Mouse (Mus musculus): Measurements from ENCODE around the gene Coro2b.

Coro2b gene

DNA sequence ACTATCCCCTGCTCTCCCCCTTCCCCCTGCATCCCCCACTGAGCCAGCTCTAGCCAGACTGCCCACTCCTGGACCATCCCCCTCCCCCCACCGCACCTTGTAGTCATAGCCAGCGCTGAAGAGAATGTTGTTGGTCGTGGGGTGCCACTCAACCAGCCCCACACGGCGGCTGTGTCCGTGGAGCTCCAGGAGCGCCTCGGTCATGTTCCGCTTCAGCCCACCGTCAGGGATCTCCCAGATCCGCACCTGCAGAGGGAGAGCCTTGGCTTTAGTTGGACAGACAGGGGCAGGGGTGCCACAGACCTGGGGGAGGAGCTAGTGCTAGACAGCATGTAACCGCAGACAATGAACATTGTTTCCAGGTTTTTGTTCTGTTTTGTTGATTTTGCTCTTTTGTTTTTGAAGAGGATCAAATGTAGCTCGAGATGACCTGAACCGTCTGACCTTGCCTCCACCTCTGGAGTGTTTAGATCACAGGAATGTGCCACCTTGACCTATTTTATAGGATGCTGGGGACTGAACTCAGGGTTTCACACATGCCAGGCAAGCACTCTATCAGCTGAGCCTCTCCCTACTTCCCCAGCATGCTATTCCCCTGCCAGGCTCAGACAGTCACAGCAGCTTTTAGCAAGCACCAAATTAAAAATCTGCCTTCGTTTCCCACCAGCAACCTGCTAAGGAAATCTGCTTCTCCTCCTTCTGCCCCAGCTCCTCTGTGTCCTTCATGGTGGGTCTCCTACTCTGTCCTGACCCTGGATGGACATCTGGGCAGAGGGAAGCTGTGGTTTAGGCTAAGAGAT lies 104.4 kb downstream of the Coro2b start:
- no peak for DNase-seq

DNA sequence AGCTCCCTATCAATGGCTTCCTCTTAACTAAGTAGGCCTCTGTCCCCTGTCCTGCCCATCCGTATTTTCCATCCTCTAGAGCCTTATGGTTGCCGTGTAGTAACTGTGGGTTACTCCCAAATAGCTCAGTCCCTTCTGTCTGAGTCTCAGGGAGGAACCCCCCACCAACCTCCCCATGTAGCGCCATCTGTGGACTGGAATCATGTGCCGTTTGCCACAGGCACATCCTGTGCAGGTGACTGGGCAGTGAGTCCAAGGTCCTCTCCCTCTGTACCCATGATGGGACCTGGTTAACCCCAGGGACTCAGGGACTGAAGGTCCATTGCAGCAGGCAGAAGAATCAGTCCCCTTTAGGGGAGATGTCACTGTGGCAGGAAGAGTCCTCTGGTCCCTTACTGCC lies 106.1 kb downstream of the Coro2b start:
- DNase-seq: no peak

DNA sequence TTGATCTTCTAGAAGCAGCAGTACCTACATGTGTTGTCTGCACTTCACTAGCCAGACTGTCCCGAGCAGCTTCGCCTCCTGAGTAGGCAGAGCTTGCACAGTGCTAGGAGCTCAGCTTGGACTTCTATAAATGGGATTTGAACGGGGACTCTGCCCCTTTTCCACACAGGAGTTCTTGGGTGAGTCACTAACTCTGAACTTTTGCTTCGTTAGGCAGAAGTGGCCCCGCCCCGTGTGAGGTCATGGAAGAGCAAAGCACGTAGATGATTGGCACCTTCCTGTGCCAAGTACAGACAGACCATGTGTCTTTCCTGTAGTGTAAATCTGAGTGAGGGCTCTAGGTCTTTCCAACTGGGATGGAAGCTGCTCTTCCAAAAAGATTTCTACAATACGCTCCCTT lies 109.8 kb downstream of the Coro2b start:
- DNase-seq: peak; percentile 58

DNA sequence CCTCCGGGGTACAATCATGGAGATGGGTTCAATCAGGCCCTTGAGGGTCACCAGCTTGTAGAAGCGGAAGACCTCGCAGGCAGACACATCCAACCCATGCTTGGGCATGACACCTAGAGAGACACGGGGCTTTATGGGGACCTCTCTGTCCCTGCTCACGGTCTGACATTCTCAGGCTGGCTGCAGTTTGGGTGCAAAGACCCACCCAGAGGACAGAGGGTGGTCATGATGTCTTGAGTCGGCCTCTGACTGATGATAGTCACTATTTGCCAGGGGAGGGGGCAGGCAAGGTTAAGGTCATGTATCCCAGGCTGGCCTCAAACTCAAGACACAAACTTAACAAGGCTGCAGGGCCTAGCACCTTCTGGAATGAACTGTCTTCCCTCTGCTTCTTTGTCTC lies 110.3 kb downstream of the Coro2b start:
- no peak for DNase-seq

- no peak for DNase-seq
These were observed 110.8 kb downstream of the Coro2b start for GRCm38 (mm10) chr9:62426021-62426420.

- peak; percentile 50 for DNase-seq
These were observed 111.6 kb downstream of the Coro2b start for GRCm38 (mm10) chr9:62425265-62425664.

DNA sequence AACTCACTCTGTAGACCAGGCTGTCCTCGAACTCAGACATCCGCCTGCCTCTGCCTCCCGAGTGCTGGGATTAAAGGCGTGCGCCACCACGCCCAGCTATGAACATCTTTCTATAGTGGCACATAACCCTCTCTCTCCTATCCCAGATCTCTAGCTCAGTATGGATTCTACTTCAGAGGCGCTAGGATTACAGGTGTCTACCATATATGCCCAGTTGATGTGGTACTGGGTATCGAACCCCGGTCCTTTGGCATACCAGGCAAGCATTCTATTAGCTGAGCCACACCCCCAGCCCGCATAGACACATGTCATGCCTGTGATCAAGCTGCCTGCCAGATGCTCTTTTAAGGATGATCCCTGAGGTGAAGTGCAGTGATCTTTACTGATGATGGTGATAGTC lies 113.0 kb downstream of the Coro2b start:
- DNase-seq: no peak

DNA sequence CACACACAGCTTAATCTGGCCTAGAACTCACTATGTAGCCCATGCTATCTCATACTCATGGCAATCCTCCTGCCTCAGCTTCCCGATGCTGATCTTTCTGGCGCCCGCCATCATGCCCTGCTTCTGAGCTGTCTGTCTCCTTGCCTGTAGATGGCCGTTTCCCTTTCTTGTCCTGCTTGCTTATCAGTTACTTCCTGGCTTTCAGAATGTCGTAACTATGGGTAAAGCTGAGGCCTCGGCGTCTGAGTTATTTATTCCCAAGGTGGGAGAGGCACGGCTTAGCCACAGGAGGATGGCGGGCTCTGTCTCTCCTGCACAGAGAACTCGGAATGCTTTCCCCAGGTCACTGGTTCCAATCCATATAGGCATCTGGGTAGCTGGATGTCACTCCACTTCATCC lies 113.9 kb downstream of the Coro2b start:
- DNase-seq: no peak

DNA sequence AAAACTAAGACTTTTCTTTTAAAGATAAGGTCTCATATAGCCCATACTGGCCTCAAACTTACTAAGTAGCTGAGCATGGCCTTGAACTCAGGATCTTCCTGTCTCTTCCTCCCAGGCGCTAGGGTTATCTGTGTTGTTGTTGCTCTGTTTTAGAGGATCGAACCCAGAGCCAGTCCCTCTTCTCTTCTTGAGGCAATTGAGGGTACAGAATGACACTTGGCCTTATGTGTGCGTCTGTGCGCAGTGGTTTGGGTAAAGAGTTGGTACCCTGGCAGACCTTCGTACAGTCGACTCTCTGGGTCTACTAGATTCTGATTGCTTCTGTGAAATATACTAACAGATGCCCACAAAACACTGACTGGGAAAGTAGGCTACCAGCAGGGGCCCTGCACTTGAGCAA lies 114.9 kb downstream of the Coro2b start:
- no peak for DNase-seq

DNA sequence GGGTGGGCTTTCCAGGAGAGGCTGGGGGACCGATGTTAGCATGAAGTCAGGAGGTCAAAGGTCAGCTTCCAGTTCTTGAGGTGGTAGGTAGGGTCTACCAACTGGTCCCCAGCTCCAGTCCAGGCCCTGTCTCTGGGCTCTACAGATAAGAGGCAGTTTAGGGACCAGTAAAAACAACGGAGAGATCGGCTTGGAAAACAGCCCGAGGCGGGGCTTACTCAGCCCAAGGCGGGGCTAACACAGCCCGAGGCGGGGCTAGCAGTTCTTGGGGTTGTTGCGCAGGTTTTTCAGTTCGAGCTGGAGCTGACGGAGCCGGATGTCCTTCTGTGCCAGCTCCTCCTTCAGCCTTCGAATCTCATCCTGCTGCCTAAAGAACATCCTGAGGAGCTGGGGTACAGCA lies 115.8 kb downstream of the Coro2b start:
- peak; percentile 76 for DNase-seq

- DNase-seq: no peak
These were observed 116.5 kb downstream of the Coro2b start for GRCm38 (mm10) chr9:62420261-62420917.

GRCm38 (mm10) chr9:62418742-62419141 lies 118.1 kb downstream of the Coro2b start:
- DNase-seq: no peak

DNA sequence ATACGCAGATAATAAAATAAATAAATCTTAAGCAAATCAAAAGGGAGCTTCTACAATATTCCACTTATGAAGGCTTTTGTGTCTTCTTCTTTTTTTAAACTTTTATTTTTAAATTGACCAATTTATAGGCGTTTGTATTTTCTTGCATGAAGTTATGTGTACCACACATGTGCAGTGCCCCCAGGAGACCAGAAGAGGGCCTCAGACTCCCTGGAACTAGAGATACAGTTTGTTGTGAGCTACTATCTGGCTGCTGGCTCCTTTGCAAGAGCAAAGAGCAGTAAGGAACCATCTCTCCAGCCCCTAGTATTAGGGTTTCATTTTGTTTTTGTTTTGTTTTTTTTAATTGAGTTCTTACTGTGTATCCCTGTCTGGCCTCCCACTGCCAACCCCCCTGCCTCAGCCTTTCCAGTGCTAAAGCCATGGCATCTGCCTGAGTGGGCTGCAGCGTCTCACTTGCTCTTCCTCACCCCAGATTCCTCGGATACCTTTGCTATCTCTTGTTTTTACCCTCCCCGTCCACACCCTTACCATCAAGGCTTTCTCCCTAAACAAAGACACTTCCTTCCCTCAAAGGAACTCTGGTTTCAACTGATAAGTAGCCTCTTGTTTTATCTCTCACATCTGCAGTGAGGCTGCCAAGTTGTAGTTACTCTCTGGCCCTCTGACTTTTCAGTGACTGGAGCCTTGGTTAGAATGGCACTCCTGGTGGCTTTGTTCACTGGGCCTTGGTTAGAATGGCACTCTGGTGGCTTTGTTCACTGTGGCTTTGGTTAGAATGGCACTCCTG lies 129.3 kb downstream of the Coro2b start:
- DNase-seq: no peak

DNA sequence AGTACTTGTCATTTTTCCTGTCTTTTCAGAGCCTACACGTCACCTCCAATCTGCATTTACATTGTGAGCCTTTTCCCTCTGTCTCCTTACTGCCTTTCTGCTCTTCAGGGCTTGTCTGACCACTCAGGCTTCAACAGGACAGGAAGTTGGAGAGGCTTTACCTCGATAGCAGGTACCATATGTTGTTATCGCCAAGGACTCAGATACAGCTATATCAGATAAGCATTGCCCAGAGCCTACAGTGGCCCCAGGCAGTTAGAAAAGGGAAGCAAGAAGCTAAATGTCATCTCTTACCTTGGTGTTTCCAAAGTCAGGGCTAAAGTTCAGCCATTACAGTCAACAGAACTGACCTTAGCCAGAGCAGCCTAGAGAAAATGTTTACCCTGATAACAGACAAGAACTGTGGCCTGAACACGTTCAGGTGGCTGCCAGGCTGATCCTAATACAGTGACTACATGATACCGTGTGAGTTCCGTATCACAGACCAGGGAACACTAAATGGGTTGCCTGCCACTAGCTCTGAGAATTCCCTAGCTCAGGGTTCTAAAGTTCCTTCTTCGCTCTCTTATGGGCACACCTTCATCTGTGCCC lies 130.3 kb downstream of the Coro2b start:
- DNase-seq: no peak

- no peak for DNase-seq
These were observed 135.3 kb downstream of the Coro2b start for GRCm38 (mm10) chr9:62401589-62401988.

- no peak for DNase-seq
These were observed 136.2 kb downstream of the Coro2b start for GRCm38 (mm10) chr9:62400531-62401170.

DNA sequence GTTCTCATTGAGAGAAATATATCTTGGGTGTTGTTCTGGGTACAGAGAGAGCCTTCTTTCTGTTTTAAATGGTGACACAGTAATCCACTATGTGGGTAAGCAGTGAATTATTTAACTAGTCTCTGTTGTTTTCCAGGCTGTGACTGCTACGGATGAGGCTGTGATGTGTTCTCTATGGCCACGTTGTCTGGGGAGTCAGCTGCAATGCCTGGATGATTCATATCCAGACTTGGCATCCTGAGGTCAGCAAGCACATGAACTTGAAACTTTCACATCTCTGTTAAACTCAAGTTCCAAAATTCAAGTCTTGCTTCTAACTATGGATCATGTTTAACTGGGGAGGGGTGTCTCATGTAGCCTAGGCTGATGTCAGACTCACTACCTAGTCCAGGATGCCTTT lies 142.7 kb downstream of the Coro2b start:
- no peak for DNase-seq

DNA sequence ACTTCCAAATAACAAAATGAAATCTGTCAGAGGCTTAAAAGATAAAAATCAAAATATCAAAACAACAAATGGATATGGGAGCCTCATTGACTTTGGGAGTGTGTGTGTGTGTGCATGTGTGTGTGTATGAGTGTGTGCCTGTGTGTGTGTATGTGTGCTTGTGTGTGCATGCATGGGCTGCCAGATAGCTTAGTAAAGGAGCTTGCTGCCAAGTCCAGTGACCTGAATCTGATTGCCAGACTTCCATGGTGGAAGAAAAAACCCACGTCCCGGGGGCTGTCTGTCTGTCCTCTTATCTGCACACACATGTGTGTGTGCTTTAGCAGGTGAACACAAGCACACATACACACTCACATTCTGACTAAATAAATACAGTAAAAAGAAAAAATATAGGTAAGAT lies 143.3 kb downstream of the Coro2b start:
- DNase-seq: no peak

DNA sequence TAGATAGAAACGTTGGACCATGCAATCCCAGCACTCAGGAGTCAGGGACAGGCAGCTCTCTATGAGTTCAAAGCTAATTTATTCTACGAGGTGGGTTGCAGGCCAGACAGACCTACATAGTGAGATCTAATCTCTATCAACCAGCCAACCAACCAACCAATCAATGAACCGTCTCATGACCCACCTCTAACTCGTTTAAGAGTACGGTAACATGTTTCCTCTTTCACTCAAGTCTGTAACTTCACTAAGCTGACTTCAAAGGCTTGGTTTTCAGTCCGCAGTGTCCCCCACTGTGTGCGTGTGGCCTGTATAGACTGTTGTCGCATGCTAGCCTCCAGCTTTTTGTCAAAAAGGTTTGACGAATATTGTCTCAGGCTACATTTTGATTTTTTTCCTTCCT lies 147.1 kb downstream of the Coro2b start:
- DNase-seq: no peak

- DNase-seq: no peak
These were observed 150.9 kb downstream of the Coro2b start for GRCm38 (mm10) chr9:62385727-62386518.

DNA sequence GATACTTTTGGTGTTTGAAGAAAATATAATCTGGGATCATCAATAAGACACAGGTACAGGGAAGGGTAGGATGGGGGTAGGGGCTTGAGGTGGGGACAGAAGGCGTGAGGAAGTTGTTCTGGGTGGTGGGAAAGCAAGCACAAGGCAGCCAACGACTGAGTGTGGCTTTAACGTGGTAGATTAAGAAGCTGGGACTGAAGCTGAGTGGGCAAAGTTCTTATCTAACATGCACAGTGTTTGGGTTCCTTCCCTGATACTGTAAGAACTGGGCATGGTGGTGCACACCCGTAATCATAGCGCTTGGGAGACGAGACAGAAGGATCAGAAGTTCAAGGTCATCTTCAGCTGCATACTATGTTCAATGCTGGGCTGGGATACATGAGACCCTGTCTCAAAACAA lies 151.8 kb downstream of the Coro2b start:
- no peak for DNase-seq

DNA sequence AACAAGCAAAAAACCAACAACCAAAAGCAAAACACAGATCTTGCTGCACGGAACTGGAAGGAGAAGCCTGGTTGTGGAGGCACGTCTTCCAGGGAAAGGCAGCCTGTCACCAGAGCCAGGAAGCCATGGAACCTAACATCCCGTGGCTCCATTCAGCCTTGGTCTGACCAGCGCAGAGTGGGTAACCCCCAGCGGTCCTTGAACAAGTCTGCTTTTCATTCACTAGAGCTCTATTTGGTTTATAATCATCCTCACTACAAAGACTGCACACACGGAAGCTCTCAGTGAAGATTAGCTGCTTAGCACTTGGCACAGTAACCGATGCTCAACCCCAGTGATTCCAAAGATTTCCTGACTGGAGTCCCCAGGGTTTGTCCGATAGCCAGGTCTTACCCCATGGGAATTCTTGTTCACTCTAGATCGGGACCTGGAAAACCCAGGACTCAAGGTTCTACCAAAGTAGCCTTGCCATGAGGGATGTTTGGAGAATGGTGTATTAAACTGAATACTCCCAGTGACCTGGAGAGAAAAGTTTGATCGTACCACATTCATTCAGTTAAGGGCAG lies 154.2 kb downstream of the Coro2b start:
- no peak for DNase-seq
